Mouse (Mus musculus): ENCODE data around the gene Praf2.

The Praf2 gene

GRCm38 (mm10) chrX:7778450-7779244 lies 50.4 kb downstream of the Praf2 start:
- DNase-seq (ENCODE audit: low read depth), result no peak

GRCm38 (mm10) chrX:7779294-7779693 lies 51.1 kb downstream of the Praf2 start:
- DNase-seq (ENCODE audit: low read depth), result no peak

All from c-Kit-positive CD71-negative TER-119-negative erythroid progenitor cells, embryonic 14.5 days (primary cell).